Mouse (Mus musculus) heart, embryonic 12.5 days (tissue): Measurements from ENCODE around the gene Foxp1. TPM values are rescaled to one million over a fixed set of nuclear protein-coding genes. Genes with fewer than 3 reads are reported as not detected.

ENCODE experiments used
- ATAC-seq: fragments of 200-750 bp; cut with Nextera tagmentation; 2 replicates; pipeline ENCODE4 v1.8.0; 2017; ENCODE audit warnings: moderate TSS enrichment, moderate library complexity; ENCODE audit not compliant: insufficient number of reproducible peaks, low FRiP score
- H3K27ac ChIP-seq: fragments of 300-500 bp; sonication (generic); 2 replicates; pipeline ENCODE4 v1.5.1; 2016; ENCODE audit warnings: mild to moderate bottlenecking, moderate library complexity; ENCODE audit not compliant: poor library complexity, severe bottlenecking
- H3K27me3 ChIP-seq: fragments of 300-500 bp; sonication (generic); replicated peaks from 2 replicates; pipeline ENCODE4 v1.6.1; 2016; ENCODE audit warnings: mild to moderate bottlenecking, moderate library complexity
- H3K36me3 ChIP-seq: fragments of 300-500 bp; sonication (generic); 2 replicates; pipeline ENCODE4 v1.6.1; 2016; ENCODE audit warnings: mild to moderate bottlenecking, moderate library complexity
- H3K4me1 ChIP-seq: fragments of 300-500 bp; sonication (generic); replicated peaks from 2 replicates; pipeline ENCODE4 v1.6.1; 2016; ENCODE audit warnings: mild to moderate bottlenecking
- H3K4me2 ChIP-seq: fragments of 300-500 bp; sonication (generic); 2 replicates; pipeline ENCODE4 v1.6.1; 2016; ENCODE audit warnings: mild to moderate bottlenecking, moderate library complexity
- H3K4me3 ChIP-seq: fragments of 300-500 bp; sonication (generic); 2 replicates; pipeline ENCODE4 v1.5.1; 2016; ENCODE audit warnings: mild to moderate bottlenecking
- H3K9ac ChIP-seq: fragments of 300-500 bp; sonication (generic); 2 replicates; pipeline ENCODE4 v1.6.1; 2016; ENCODE audit warnings: mild to moderate bottlenecking, moderate library complexity
- H3K9me3 ChIP-seq: fragments of 300-500 bp; sonication (generic); replicated peaks from 2 replicates; pipeline ENCODE4 v1.6.1; 2016; ENCODE audit warnings: mild to moderate bottlenecking, moderate library complexity
- WGBS: fragments of 180-500 bp; shearing (Covaris S2); methylation state at CpG from one replicate; pipeline ENCODE4 v1.1.7; 2016; 5-methylcytosine and 5-hydroxymethylcytosine counted together
- polyA plus RNA-seq: library from polyadenylated mRNA; unstranded; fragments of >200 nt; fragmentation: Nextera tagmentation; extraction: Ambion mirVana; gene quantifications from 2 replicates; pipeline ENCODE4 v1.2.1, GENCODE M21; 2016

Foxp1 gene
- polyA plus RNA-seq, 1 experiment from 2014 or later: 91.1 TPM

DNA sequence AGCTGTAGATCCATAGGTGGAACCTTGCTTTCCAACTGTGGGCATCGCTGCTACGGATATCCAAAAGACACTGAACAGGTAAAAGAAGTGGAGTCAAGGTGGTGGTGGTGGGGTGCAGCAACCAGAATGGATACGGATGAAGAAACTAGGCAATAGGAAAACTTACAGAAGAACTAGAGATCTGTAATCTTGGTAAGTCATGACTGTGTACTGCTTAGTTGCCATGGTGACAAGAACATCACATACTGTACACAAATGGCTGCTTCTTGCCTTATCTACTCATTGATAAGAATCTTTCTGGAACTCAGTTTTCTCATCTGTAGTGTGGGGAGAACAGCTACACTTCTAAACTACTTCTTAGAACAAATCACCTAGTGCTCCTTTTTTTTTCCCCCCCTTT is 302.0 kb downstream of the Foxp1 start:
- H3K9me3 ChIP-seq: no peaks in the 10 kb centered on the region
- 98% methylated on average over 3 of the region's 3 CpGs for WGBS
- no peak overlapping the region for H3K9ac ChIP-seq
- peaks cover 23% of the 10 kb centered on the region for H3K4me1 ChIP-seq
- H3K27me3 ChIP-seq: no peaks in the 10 kb centered on the region
- H3K27ac ChIP-seq: no peak overlapping the region
- H3K4me3 ChIP-seq: no peak overlapping the region
- H3K4me2 ChIP-seq: no peak overlapping the region
- no peak for ATAC-seq
- no peaks in the 10 kb centered on the region for H3K36me3 ChIP-seq

DNA sequence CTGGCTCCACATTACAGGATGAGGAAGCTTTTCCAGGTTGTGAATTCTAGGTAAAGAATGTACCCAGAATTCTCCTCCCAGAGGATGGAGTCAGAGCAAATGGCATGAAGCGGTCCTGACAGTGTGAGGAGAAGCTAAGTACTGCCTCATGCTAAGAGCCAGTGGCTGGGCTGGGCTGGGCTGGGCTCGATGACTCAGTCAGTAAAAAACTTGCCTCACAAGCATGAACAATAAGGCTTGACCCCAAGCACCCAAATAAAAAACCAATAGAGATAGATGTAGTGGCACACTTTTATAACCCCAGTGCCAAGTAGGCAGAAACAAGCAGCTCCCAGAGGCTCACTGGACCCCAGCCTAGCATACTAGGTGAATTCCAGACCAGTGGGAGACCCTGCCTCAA is 304.7 kb downstream of the Foxp1 start:
- no peaks in the 10 kb centered on the region for H3K9me3 ChIP-seq
- no peaks in the 10 kb centered on the region for H3K27me3 ChIP-seq
- peaks cover 23% of the 10 kb centered on the region for H3K4me1 ChIP-seq
- H3K9ac ChIP-seq: no peak overlapping the region
- WGBS: 61% methylated on average over 2 of the region's 2 CpGs
- H3K4me3 ChIP-seq: no peak overlapping the region
- H3K27ac ChIP-seq: no peak overlapping the region
- H3K36me3 ChIP-seq: peaks cover 12% of the 10 kb centered on the region
- H3K4me2 ChIP-seq: no peak overlapping the region
- ATAC-seq: no peak

DNA sequence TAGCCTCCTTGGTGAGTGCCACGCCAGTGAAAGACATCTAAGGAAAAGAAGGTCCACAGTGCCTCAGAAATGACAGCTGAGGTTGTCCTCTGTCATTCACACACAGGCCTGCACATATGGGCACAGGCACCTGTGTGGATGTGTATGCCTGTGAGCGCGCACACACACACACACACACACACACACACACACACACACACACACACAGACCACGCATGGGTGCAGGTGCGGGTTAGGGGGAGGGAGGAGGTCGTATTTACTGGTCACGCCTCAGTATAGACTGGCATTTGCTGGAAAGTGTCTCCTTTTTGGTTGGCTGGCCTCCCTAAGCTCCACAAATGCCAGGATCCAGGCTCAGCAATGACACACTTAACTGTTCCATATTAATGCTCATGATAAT is 305.4 kb downstream of the Foxp1 start:
- Histone ChIP-seq H3K4me1 (peaks cover 22% of the 10 kb centered on the region), H3K4me2 (no peak overlapping the region), H3K27ac (no peak overlapping the region), H3K27me3 (no peaks in the 10 kb centered on the region), H3K9me3 (no peaks in the 10 kb centered on the region), H3K4me3 (no peak overlapping the region), H3K9ac (no peak overlapping the region), H3K36me3 (peaks cover 12% of the 10 kb centered on the region)
- no peak for ATAC-seq
- WGBS: 86% methylated on average over 7 of the region's 7 CpGs

DNA sequence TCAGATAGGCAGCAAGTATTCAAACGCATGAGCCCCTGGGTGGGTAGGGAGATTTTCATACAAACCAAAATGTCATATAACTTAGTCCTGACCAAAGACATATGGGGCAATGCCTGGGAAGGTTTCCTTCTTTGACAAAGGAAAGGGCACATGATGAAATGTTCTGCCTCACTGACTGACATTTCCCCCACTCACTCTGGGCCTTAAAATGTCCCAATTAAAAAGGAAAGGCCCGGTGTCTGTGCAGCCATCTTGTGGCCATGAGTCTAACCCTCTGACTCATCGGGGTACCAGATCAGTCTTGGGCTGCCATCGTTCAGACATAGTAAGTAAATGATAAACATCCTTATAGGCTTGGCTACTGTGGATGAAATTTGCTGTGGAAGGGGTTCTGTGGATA is 310.1 kb downstream of the Foxp1 start:
- no peak overlapping the region for H3K4me2 ChIP-seq
- H3K27ac ChIP-seq: no peak overlapping the region
- 85% methylated on average over 4 of the region's 4 CpGs for WGBS
- H3K4me3 ChIP-seq: no peak overlapping the region
- H3K36me3 ChIP-seq: peaks cover 12% of the 10 kb centered on the region
- H3K4me1 ChIP-seq: peaks cover 10% of the 10 kb centered on the region
- no peak overlapping the region for H3K9ac ChIP-seq
- ATAC-seq: no peak
- no peaks in the 10 kb centered on the region for H3K9me3 ChIP-seq
- H3K27me3 ChIP-seq: no peaks in the 10 kb centered on the region

DNA sequence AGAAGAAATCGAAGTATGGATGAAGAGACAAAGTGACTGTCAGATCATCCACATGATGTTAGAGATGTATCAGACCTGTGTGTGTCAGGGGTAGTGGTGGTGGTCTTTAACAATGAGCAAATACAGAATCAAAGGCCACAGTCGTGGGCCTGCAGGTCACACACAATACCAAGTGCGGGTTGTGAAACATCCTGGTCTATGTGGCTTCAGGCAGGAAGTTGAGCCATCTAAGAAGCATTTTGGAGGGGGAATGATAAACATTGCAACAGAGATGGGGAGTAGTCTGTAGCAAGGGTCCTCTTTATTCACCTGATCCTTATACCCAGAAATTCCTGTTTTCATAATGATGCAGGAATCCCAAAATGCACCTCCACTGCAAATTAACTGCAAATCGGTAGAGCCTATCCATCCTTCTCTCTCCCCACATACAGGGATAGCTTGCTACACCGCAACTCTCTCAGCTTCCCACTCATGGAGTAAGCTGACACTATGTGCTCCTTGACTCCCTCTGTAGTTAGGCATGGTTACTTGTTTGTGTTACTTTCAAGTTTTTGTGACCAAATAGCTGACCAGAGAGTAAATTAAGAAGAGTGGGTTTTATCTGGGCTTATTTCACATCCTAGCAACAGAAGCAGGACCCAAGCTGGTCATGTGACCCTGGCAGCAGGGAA is 310.7 kb downstream of the Foxp1 start:
- Histone ChIP-seq H3K9ac (no peak overlapping the region), H3K4me3 (no peak overlapping the region), H3K4me1 (peaks cover 15% of the 10 kb centered on the region), H3K36me3 (peaks cover 12% of the 10 kb centered on the region), H3K9me3 (no peaks in the 10 kb centered on the region), H3K27ac (no peak overlapping the region), H3K4me2 (no peak overlapping the region), H3K27me3 (no peaks in the 10 kb centered on the region)
- ATAC-seq: no peak
- WGBS: 76% methylated on average over 5 of the region's 5 CpGs

DNA sequence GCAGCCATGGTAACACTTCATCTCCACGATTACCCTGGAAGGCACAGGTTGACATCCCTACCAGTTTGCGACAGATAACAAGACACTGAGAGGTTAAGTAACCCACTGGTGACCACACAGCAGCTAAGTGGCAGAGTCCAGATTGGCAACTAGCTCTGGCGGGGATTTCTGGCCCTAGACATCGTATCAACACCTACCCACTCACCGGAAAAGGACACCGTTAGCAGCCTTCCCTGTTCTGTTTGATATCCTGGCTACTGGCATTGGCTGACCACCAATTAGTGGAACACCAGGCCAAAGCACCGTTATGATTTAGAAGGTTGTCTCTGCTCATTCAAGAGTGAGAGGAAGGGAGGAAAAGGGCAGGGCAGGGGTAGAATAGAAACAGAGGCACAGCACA is 312.4 kb downstream of the Foxp1 start:
- 75% methylated on average over 7 of the region's 7 CpGs for WGBS

DNA sequence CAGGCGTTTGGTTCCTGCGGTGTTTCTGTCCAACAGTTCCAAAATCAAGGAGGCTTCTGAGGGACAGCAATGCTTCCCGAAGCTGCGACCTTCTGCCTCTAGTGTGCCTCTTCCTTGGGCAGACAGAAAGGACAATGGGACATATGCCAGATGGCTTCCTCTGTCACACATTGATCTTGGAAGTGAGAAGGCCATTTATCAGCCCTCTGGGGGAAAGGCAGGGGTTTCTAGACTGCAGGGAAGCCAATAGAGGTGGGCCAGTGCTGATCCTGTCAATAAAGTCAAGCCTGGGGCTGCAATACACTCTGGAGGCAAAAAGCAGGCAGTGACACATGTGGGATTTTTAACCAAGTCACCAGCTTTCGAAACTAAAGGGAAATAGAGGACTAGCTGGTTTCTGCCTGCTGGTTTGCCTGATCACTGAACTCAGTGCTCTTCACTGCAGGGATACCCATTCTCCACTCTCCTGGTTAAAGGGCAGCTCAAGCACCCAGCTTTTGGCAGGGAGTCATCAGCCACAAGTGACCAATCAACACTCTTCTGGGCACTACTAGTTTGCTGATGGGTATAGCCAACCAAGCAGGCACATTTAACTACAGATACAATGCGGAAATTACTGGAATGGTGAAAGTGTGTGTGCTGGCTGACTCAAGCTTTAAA is 315.2 kb downstream of the Foxp1 start:
- ATAC-seq: no peak
- H3K4me3 ChIP-seq: 0 out of 2 replicates have a peak overlapping the region, but pooled peaks have one; percentile 10
- H3K4me2 ChIP-seq: peak overlapping the region; percentile 48
- WGBS: 26% methylated on average over 6 of the region's 6 CpGs
- no peaks in the 10 kb centered on the region for H3K36me3 ChIP-seq
- H3K27ac ChIP-seq: peak overlapping the region; percentile 83
- H3K4me1 ChIP-seq: peaks cover 47% of the 10 kb centered on the region
- H3K27me3 ChIP-seq: no peaks in the 10 kb centered on the region
- no peaks in the 10 kb centered on the region for H3K9me3 ChIP-seq
- peak overlapping the region; percentile 42; the same call in 1 of the 2 replicates for H3K9ac ChIP-seq

More for the DNA sequence above, 312.4 kb downstream of the Foxp1 start:
- Histone ChIP-seq H3K36me3 (peaks cover 11% of the 10 kb centered on the region), H3K9ac (no peak overlapping the region), H3K9me3 (no peaks in the 10 kb centered on the region), H3K4me3 (no peak overlapping the region), H3K27ac (no peak overlapping the region), H3K4me2 (no peak overlapping the region), H3K4me1 (peaks cover 26% of the 10 kb centered on the region), H3K27me3 (no peaks in the 10 kb centered on the region)
- ATAC-seq: no peak

DNA sequence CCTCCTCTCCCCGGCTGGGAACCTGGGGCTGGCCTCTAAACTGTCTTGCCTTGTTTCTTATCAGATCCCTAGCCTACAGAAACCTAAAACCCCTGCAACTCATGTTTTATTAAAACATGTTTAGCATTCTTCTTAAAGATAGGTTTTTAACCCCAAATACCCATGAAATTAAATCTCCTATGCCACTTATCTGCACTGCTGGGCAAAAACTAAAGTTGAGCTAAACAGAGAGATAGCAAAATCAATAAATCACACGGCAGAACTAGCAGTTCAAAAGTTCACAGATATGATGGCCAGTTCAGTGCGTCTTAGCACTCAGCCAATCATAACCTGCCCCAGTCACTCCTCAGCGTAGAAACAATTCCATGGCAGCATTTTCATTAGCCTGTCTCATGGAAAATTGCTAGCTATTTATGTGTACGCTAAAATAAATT is 316.1 kb downstream of the Foxp1 start:
- Histone ChIP-seq H3K36me3 (no peaks in the 10 kb centered on the region), H3K27me3 (no peaks in the 10 kb centered on the region), H3K9ac (peak overlapping the region; percentile 78), H3K9me3 (no peaks in the 10 kb centered on the region), H3K27ac (peak overlapping the region; percentile 96), H3K4me2 (peak overlapping the region; percentile 83), H3K4me1 (peaks cover 53% of the 10 kb centered on the region), H3K4me3 (peak overlapping the region; percentile 54)
- ATAC-seq: no peak
- 17% methylated on average over 5 of the region's 5 CpGs for WGBS

DNA sequence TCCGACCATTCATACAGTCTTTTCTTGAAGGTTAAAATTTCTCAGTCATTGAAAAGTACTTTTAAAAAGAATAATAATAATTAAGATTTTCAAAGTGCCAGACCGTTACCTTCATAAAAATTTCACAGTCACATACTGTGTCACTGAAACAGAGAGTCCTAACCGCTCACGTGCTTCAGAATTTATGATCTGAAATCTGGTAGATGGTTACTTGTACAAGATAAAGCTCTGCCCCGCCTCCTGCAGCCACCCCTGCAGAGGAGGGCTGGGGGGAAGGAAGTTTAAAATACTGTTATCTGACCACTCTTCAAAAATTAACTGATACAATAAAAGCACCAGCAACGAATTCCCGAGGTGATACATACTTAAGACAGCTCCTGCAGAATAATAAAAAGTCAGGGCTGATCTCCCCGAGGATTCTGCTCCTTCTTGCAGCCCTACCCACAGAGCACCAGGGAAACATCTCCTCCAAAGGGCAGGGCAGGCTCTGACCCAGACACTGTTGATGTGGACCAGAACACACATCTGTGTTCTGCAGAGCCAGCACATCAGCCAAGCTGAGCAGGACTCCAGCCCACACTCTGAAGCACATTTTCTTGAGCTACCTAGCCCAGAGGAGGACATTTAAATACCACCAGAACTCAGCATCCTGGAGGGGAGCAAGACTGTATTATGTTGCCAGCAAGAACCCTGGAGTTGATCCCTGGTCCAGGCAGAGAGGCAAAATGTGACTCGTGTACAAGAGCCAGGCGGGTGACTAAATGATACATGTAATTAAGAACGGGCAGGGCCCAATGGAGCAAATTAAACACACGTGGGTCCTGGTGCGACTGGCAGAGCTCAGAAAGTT is 316.7 kb downstream of the Foxp1 start:
- Histone ChIP-seq H3K36me3 (no peaks in the 10 kb centered on the region), H3K9me3 (no peaks in the 10 kb centered on the region), H3K27ac (peak overlapping the region; percentile 96), H3K4me3 (peak overlapping the region; percentile 54), H3K4me1 (peaks cover 59% of the 10 kb centered on the region), H3K4me2 (peak overlapping the region; percentile 83), H3K9ac (peak overlapping the region; percentile 78), H3K27me3 (no peaks in the 10 kb centered on the region)
- 11% methylated on average over 13 of the region's 13 CpGs for WGBS
- ATAC-seq: no peak

DNA sequence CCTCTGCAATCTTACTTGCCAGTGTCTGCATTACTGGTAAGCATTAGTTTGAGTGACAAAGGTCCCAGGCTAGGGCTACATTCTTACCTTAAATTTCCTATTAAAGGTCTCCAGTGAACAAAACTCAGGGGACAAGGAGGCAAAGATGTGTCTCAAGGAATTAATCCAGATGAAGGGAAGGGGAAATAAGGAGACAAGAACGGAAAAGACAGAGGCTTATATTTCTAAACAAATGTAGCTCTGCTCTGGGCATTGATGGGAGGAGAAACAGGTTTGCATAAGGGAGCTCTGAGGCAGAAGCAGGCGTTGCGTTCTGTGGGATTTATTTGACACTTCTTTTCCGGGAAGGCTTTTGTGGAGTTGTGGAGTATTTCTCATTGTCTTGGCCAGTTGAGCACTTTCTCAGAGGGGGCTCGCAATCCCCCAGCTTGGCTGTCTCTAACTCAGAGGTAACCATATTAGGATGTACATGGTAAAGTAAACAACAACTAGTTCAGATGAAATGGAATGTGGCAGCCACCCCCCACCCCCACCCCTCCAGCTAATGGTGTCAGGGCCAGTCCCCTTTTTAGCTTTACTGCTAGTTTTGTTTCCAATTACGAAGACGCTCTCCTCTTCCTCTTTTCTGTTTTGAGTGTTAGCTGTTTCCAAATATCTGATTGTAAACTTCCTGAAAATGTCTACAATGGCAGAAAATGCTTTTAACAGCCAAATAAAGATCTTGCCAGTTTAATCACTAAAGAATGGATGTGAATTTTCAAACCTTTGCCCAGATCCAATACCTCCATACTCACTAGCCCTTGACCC is 317.5 kb downstream of the Foxp1 start:
- H3K36me3 ChIP-seq: no peaks in the 10 kb centered on the region
- no peaks in the 10 kb centered on the region for H3K9me3 ChIP-seq
- H3K4me3 ChIP-seq: peak overlapping the region; percentile 54
- no peak for ATAC-seq
- 2% methylated on average over 7 of the region's 7 CpGs for WGBS
- H3K4me2 ChIP-seq: peak overlapping the region; percentile 74
- peaks cover 66% of the 10 kb centered on the region for H3K4me1 ChIP-seq
- H3K9ac ChIP-seq: peak overlapping the region; percentile 78
- H3K27ac ChIP-seq: peak overlapping the region; percentile 96
- no peaks in the 10 kb centered on the region for H3K27me3 ChIP-seq
